Mouse (Mus musculus) bone marrow, adult 2 months (tissue): ENCODE measurements around the gene Kat2b. TPM values are rescaled to one million over a fixed set of nuclear protein-coding genes. Genes with fewer than 3 reads are reported as not detected.

ENCODE experiments used
- H3K27ac ChIP-seq: fragments of 200-500 bp; 2 replicates; pipeline ENCODE4 v1.5.1; 2012; ENCODE audit warnings: low read depth, mild to moderate bottlenecking, control low read depth, inconsistent platforms, low read length; ENCODE audit not compliant: control insufficient read depth, poor library complexity, insufficient read depth
- H3K4me1 ChIP-seq: fragments of 200-500 bp; 2 replicates; pipeline ENCODE4 v1.6.1; 2011; ENCODE audit warnings: low read length; ENCODE audit not compliant: control insufficient read depth, insufficient read depth
- H3K4me3 ChIP-seq: fragments of 200-500 bp; replicated peaks from 2 replicates; pipeline ENCODE3; 2011; ENCODE audit warnings: mild to moderate bottlenecking, low read depth, low read length, control low read depth; ENCODE audit not compliant: control insufficient read depth
- CTCF ChIP-seq: fragments of 200-500 bp; IDR thresholded peaks from 2 replicates; pipeline ENCODE4 v1.5.1; 2011; ENCODE audit warnings: low read length, control low read depth; ENCODE audit not compliant: control insufficient read depth, insufficient read depth
- POLR2A ChIP-seq: fragments of 200-500 bp; IDR thresholded peaks from 2 replicates; pipeline ENCODE4 v1.6.1; 2011; ENCODE audit warnings: low read depth, mild to moderate bottlenecking, control low read depth, low read length, borderline replicate concordance; ENCODE audit not compliant: control insufficient read depth
- WGBS: fragments of 180-500 bp; shearing (Covaris S2); methylation state at CpG from one replicate; pipeline ENCODE4 v1.1.7; 2018; 5-methylcytosine and 5-hydroxymethylcytosine counted together
- polyA plus RNA-seq: library from polyadenylated mRNA; stranded (reverse); fragments of >200 nt; gene quantifications from 2 replicates; pipeline ENCODE4 v1.2.4, GENCODE M21; 2011; ENCODE audit warnings: low replicate concordance; ENCODE audit not compliant: missing spikeins, insufficient read depth, insufficient read length

Kat2b gene
- polyA plus RNA-seq, 1 experiment = 50.6 TPM

DNA sequence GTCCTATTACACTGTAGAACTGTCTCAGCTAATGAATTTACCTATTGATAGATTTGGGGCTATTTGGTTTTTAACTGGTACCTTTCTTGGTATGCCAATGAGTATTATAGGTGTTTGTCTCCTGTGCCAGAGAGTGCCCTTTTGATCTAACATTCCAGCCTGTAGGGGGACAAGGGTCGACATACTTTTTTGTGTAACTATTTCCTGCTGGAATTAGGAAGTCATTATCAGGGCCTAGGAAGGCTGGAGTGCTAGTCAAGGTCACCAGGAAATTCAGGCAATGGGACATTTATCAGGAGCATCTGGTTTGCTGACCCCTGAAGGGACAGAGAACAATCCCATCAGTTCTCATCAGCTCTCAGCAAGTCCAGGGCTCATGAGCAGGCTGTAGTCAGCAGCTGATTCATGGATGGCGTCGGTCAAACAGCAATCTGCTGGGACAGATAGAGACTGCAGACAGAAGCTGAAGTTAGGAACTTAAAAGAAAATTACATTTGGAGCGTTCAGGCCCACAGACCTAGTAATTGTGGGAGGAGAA is 6.4 kb downstream of the Kat2b start:
- Histone ChIP-seq H3K4me1 (no peaks in the 10 kb centered on the region; the same call in 1 of the 2 replicates), H3K27ac (no peak overlapping the region), H3K4me3 (no peak overlapping the region)
- 59% methylated on average over 4 of the region's 4 CpGs for WGBS
- TF ChIP-seq CTCF (no peak), POLR2A (no peak)

- Histone ChIP-seq H3K27ac (no peak overlapping the region), H3K4me3 (no peak overlapping the region), H3K4me1 (peaks cover 4% of the 10 kb centered on the region; the same call in 1 of the 2 replicates)
- WGBS = 76% methylated on average over 2 of the region's 2 CpGs
- TF ChIP-seq CTCF = no peak
- no peak for TF ChIP-seq POLR2A
Measured at GRCm38 (mm10) chr17:53577151-53577550, 10.5 kb downstream of the Kat2b start.

GRCm38 (mm10) chr17:53577754-53578153 is 11.1 kb downstream of the Kat2b start:
- peaks cover 4% of the 10 kb centered on the region; the same call in 1 of the 2 replicates for H3K4me1 ChIP-seq
- no peak for TF ChIP-seq CTCF
- no peak overlapping the region for H3K27ac ChIP-seq
- H3K4me3 ChIP-seq = no peak overlapping the region
- WGBS = 54% methylated on average over 5 of the region's 5 CpGs

DNA sequence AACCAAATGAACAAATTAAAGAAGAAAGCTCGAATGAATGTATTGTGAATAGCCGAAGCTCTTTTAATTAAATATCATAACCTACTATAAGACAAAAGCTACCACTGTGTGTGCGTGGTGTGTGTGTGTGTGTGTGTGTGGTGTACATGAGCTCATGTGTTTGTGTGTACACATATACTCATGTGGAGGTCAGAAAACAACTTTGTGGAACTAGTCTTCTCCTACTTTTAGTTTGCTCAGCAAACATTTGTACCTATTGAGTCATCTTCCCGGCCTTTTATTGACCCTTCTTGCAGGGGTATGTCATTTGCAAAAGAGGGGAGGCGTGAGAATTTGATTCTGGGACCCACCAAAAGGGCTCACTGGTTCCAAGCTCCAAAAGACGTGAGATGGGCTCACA is 11.6 kb downstream of the Kat2b start:
- no peak for TF ChIP-seq CTCF
- no peak for TF ChIP-seq POLR2A
- H3K27ac ChIP-seq = no peak overlapping the region
- peaks cover 4% of the 10 kb centered on the region; the same call in 1 of the 2 replicates for H3K4me1 ChIP-seq
- 69% methylated on average over 6 of the region's 6 CpGs for WGBS
- no peak overlapping the region for H3K4me3 ChIP-seq

DNA sequence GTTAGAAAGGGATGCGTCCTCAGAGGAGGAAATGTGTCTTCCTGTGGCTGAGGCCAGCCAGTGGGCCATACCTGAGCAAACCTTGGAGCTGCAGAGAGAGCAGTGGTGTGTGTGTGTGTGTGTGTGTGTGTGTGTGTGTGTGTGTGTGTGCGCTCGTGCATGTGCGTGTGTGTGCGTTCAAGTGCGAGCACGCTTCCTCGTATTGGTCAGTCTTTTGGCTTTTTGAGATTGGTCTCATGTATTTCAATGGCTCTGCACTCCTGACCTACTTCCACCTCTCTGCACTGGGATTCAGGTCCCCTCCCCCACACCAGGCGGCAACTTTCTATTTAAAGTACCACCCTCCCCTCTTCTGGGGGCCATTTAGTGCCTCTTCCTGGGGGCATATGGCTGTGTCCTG is 12.1 kb downstream of the Kat2b start:
- H3K27ac ChIP-seq = no peak overlapping the region
- H3K4me1 ChIP-seq = peaks cover 4% of the 10 kb centered on the region; the same call in 1 of the 2 replicates
- WGBS = 32% methylated on average over 9 of the region's 9 CpGs
- TF ChIP-seq POLR2A = no peak
- no peak for TF ChIP-seq CTCF
- H3K4me3 ChIP-seq = no peak overlapping the region

DNA sequence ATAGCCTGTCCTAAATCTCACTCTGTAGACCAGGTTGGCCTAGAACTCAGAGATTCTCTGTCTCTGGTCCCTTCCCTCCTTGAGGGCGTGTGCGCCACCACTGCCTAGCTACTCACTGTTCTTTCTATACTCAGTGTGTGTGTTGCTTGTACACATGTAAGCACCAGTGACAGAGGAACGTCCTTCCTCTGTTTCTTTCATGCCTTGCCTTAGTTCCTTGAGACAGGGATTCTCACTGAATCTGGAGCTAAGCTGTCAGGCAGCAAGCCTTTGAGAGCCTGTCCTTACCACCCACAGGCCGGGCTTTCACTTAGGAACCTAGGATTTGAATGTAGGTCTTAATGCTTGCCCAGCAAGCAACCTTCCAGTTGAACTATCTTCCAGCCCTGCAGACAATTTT is 13.0 kb downstream of the Kat2b start:
- peaks cover 4% of the 10 kb centered on the region; the same call in 1 of the 2 replicates for H3K4me1 ChIP-seq
- H3K4me3 ChIP-seq = no peak overlapping the region
- 77% methylated on average over 4 of the region's 4 CpGs for WGBS
- no peak for TF ChIP-seq POLR2A
- no peak overlapping the region for H3K27ac ChIP-seq

GRCm38 (mm10) chr17:53580237-53580636 is 13.6 kb downstream of the Kat2b start:
- TF ChIP-seq CTCF (no peak), POLR2A (no peak)
- Histone ChIP-seq H3K27ac (no peak overlapping the region), H3K4me1 (peaks cover 4% of the 10 kb centered on the region; the same call in 1 of the 2 replicates), H3K4me3 (no peak overlapping the region)
- WGBS = 64% methylated on average over 3 of the region's 3 CpGs

- WGBS = 47% methylated on average over 4 of the region's 4 CpGs
- TF ChIP-seq POLR2A (no peak), CTCF (no peak)
- H3K4me3 ChIP-seq = no peak overlapping the region
- no peak overlapping the region for H3K27ac ChIP-seq
- peaks cover 5% of the 10 kb centered on the region; the same call in 1 of the 2 replicates for H3K4me1 ChIP-seq
Measured at GRCm38 (mm10) chr17:53582026-53582585, 15.4 kb downstream of the Kat2b start.

- Histone ChIP-seq H3K4me3 (no peak overlapping the region), H3K27ac (no peak overlapping the region), H3K4me1 (peaks cover 7% of the 10 kb centered on the region; the same call in 1 of the 2 replicates)
- 81% methylated on average over 7 of the region's 7 CpGs for WGBS
- TF ChIP-seq CTCF (no peak), POLR2A (no peak)
Measured at GRCm38 (mm10) chr17:53582805-53583204, 16.1 kb downstream of the Kat2b start.
